Mouse (Mus musculus) embryo, embryonic 9.5 days (tissue): Measurements from ENCODE around the gene Galnt5.

Source experiments
- DNase-seq: peaks from one replicate; pipeline ENCODE4 v3.0.0-alpha.2; 2017; ENCODE audit errors: extremely low spot score

Galnt5 gene

GRCm38 (mm10) chr2:57997752-57998430 lies at the start of gene Galnt5:
Galnt5 (plus strand) TSS chr2:57997884.
- DNase-seq: peak; percentile 34

GRCm38 (mm10) chr2:57951620-57952019 lies 46.1 kb upstream of the Galnt5 start:
- no peak for DNase-seq

- DNase-seq: no peak
These were observed 36.9 kb upstream of the Galnt5 start for GRCm38 (mm10) chr2:57960786-57961185.

GRCm38 (mm10) chr2:57982248-57982647 lies 15.4 kb upstream of the Galnt5 start:
- DNase-seq: no peak

- no peak for DNase-seq
These were observed 6.6 kb upstream of the Galnt5 start for GRCm38 (mm10) chr2:57991084-57991483.

- no peak for DNase-seq
These were observed 3.8 kb downstream of the Galnt5 start for GRCm38 (mm10) chr2:58001497-58001896.

- DNase-seq: no peak
These were observed 9.4 kb downstream of the Galnt5 start for GRCm38 (mm10) chr2:58007081-58007480.

GRCm38 (mm10) chr2:58023556-58023955 lies 25.9 kb downstream of the Galnt5 start:
- DNase-seq: no peak

- no peak for DNase-seq
These were observed 29.1 kb downstream of the Galnt5 start for GRCm38 (mm10) chr2:58026740-58027139.

- DNase-seq: peak; percentile 37
These were observed 31.7 kb downstream of the Galnt5 start for GRCm38 (mm10) chr2:58029404-58029803.

GRCm38 (mm10) chr2:58031431-58031830 lies 33.7 kb downstream of the Galnt5 start:
- DNase-seq: no peak

- DNase-seq: no peak
These were observed 38.0 kb downstream of the Galnt5 start for GRCm38 (mm10) chr2:58035635-58036034.

GRCm38 (mm10) chr2:58036926-58037325 lies 39.2 kb downstream of the Galnt5 start:
- no peak for DNase-seq

GRCm38 (mm10) chr2:58041867-58042266 lies 44.2 kb downstream of the Galnt5 start:
- no peak for DNase-seq

GRCm38 (mm10) chr2:58052821-58053581 lies 55.3 kb downstream of the Galnt5 start, which contains the start of gene Ermn:
Ermn (minus strand) TSS chr2:58052864.
- peak; percentile 2 for DNase-seq

GRCm38 (mm10) chr2:58055383-58055782 lies 57.7 kb downstream of the Galnt5 start:
- DNase-seq: peak; percentile 75

- DNase-seq: no peak
These were observed 82.2 kb downstream of the Galnt5 start for GRCm38 (mm10) chr2:58079849-58080248.

- no peak for DNase-seq
These were observed 88.7 kb downstream of the Galnt5 start for GRCm38 (mm10) chr2:58086420-58086819.

GRCm38 (mm10) chr2:58094818-58095217 lies 97.1 kb downstream of the Galnt5 start:
- no peak for DNase-seq
